Mouse (Mus musculus): ENCODE data around the gene Dnaja2.

The Dnaja2 gene

DNA sequence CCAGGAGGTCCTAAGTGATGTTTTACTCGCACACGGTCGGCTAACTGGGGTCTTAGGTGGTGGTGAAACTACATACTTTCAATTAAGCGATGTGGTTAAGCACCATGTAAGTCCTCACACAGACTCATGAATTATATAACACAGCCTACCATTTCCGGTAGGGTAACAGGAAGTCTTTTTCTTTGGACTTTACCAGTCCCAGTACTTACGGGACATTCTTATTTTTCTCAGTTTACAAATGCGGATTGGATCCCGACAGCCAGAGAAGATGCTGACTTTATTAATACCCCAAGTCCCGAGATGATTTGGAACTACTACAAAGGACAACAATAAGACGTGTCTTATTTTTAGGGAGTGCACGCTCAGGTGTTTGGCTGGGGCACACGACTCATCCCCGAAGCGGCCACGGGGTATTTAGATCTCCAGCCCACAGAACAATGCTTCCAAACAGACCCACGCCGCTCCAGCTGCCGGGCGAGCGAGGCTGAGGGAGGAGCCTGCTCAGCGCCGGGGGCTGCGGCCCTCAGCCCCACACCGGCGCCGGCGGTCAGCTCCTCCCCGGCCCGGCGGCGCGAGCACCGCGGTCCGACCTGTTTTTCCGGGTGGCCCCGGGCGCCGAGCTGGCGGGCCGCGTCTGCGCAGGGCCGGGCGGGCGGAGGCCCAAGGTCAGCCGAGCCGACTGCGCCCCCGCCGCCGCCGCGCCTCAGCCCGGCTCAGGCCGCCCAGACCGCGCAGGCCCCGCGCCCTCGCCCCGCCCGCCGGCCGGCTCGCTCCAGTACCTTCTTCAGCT, 558 bp downstream of the Dnaja2 start:
- DNase-seq, result peak; percentile 12 to 48

GRCm38 (mm10) chr8:85551934-85552333, 3.2 kb downstream of the Dnaja2 start:
- DNase-seq, result no peak

GRCm38 (mm10) chr8:85536332-85536731, 18.8 kb downstream of the Dnaja2 start:
- DNase-seq, result no peak

DNA sequence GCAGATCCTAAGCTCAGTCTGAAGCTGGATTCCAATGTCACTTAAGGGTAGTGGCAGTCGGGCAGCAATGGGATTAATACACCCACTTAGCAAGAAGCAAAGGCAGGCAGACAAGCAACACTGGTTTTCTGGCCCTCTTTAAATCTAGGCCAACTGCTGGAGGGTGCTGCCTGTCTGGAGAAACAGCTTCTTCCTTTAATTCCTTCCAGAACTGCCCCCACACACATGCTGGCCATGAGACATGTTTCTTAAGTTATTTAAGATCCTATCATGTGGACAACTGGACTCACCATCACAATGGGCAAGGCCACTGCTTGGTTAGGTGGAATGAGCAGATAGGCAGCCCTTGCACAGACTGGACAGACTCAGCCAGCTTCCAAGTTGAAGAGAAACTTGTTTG, 21.0 kb downstream of the Dnaja2 start:
- DNase-seq, result no peak

DNA sequence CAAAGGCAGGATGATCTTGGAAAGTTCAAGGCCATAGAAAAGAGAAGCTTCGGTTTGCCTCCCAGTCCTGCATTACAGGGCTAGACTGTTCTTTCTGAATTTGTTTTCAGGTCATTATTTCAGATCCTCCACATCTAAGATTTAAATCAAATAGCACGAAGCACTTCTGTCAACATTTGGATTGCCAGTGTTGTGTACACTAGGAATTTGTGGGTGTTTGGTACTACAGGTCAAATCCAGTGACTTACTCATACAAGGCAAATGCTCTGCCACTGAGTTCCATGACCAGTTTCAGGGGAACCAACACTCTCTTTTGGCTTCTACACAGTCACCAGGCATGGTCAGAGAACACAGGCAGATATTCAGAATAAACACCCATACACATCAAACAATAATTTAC, 21.7 kb downstream of the Dnaja2 start:
- DNase-seq, result no peak

DNA sequence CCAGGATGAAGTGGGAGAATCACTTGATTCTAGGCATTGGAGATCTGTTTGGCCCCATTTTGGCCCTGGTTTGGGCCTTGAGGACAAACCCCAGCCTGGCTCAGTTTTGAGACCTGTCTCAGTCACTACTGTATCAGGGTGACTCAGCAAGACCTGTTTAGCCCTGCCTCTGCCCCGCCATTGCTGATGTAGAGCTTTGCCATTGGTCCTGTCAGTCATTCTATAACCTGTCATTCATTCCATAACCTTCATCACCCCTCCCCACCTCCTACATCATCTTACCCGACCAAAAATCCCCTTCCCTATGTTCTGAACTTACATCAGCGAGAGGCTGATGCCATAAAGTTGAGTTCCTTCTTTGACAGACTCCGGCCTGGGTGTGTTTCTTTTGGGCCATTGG, 22.3 kb downstream of the Dnaja2 start:
- no peak for DNase-seq

- DNase-seq, result no peak
These were observed 23.7 kb downstream of the Dnaja2 start for GRCm38 (mm10) chr8:85531471-85531870.

DNA sequence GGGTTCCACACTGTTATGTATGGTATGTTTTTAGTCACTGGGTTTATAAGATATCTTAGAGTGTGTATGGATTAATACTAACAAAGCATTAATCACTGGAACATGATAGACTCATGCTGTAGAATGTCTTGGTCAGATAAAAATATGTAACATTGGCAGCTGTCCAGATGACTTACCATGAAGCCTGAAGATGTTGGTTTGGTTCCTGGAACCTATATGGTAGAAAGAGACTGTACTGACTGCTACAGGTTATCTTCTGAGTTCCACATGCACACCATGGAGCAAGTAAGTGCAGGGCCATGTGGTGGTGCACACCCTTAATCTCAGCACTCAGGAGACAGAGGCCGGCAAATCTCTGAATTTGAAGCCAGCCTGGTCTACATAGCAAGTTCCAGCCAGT, 24.4 kb downstream of the Dnaja2 start:
- no peak for DNase-seq

GRCm38 (mm10) chr8:85528959-85529358, 26.2 kb downstream of the Dnaja2 start:
- no peak for DNase-seq

DNA sequence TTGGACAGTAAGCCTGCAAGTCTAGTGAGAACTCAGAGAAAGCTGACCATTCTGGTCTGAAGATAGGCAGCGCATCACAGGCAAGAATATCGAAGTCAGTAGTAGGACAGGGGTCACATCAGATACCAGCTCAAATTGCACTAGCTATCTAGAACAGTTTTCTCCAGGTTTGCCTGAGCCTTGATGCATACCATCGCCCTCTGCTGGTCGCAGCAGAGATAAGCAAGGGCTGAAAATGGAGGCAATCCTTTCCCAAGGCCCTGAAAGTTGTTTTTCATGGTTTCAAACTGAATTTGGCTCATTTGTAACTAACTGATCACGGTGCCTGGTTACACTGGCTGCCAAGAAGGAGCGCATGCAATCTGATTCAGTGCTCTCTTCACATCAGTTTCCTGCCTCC, 29.0 kb downstream of the Dnaja2 start:
- DNase-seq, result peak; percentile 37 to 80

GRCm38 (mm10) chr8:85524086-85524485, 31.1 kb downstream of the Dnaja2 start:
- DNase-seq, result no peak

GRCm38 (mm10) chr8:85521332-85521731, 33.8 kb downstream of the Dnaja2 start:
- DNase-seq, result no peak

- DNase-seq, result no peak
These were observed 34.6 kb downstream of the Dnaja2 start for GRCm38 (mm10) chr8:85520586-85520985.

DNA sequence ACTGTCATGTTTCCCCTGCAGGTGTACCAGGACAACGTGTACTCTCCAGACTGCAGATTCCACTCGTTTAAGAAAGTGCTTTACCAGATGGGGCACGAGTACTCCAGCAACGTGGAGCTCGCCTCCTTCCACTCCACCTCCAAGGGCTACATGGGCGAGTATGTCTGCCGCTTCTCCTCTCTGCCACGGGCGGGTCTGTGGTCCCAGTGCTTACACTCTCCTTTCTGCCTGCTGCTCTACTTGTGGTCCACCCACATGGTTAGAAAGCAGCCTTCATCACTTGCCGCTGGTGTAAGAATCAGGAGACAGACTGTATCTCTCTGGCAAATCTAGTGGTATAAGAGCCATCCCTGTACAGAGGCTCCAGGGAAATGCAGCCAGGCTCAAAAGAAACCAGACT, 37.2 kb downstream of the Dnaja2 start:
- no peak for DNase-seq

GRCm38 (mm10) chr8:85517336-85517735, 37.8 kb downstream of the Dnaja2 start:
- no peak for DNase-seq

- no peak for DNase-seq
These were observed 39.8 kb downstream of the Dnaja2 start for GRCm38 (mm10) chr8:85515391-85515790.

DNA sequence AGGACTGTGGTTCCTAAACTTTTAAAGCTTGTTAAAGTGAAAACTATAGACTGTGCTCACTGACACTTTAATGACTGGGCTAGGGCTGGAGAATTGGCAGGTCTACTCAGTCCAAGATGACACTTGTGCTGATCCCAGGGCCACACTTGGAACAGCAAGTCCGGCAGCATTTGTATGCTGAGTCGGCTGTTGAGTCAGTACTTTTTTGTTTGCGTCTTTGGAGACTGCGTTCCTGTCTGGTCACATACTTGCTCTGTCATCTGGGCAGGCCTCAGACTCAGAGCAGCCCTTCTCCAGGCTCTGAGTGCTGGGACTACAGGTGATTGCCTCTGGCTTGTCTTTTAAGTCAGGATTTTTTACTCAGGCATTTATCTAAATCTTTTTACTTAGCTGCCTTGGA, 41.9 kb downstream of the Dnaja2 start:
- no peak for DNase-seq

DNA sequence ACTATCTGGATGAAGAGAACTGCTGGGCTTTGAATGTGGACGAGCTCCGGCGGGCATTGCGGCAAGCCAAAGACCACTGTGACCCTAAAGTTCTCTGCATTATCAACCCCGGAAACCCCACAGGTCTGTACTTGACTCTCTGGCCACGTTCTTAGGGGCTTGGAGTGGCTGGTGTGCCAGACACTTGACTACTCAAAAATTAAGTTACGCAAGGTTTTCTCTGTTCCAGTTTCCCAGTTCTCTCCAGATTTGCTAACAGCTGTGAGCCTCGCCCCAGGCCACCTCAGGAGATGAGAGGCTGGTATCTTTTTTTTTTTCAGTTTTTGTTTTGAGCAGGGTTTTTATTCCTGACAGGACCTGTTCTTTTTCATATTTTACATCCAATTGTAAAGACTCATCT, 42.9 kb downstream of the Dnaja2 start:
- DNase-seq, result no peak

DNA sequence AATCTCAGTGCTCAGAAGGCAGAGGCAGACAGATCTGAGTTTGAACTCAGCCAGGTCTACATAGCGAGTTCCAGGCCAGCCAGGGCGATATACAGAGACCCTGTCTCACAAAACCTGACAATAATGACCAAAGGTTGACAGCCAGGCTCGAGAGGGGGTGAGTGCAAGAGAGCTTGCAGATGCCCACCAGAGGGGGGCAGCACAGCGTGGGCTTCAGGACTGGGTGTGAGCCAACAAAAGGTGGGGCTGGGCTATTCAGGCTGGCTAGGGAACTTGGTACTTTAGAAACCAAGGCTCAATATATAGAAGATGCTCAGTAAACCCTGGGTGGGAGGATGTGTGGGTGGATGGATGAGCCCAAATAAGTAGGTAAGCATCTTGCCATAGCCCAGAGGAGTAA, 46.5 kb downstream of the Dnaja2 start:
- DNase-seq, result no peak

DNA sequence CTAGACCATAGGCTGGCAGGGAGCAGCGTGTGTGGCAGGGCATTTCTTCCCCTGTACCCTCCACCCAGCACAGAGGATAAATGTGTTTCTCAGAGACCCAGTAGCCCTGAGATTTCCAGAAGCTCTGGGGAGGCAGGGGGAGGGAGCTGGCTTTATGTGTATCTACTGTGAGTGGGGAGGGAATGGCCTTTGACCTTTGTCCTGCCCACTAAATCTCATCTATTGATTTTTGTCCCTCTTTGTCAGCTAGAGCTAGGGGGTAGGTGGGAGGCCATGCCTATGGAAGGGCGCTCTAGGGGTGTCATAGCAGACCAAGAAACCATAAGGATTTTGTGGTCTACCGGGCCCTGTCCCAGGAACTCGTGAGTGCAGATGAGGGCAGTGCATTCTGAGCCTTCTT, 48.5 kb downstream of the Dnaja2 start:
- no peak for DNase-seq

GRCm38 (mm10) chr8:85504704-85505103, 50.4 kb downstream of the Dnaja2 start:
- DNase-seq, result no peak

DNA sequence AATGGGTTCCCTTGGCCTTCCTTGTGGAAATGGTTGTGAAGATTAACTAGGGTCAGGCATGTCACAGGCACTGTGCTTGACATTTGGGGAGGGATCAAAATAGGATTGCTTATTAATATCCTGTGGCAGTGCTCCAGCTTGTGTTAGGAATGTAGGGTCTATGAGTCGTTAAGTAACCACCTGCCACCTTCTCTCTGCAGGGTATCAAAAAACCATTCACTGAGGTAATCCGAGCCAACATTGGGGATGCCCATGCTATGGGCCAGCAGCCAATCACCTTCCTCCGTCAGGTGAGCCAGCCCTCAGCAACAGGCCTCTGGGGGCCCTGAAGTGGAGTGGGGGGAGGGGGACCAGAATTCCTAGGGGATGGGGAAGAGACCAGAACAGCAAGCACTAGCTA, 52.1 kb downstream of the Dnaja2 start:
- DNase-seq, result no peak

- DNase-seq, result no peak
These were observed 52.8 kb downstream of the Dnaja2 start for GRCm38 (mm10) chr8:85502381-85502780.

- DNase-seq, result no peak
These were observed 54.0 kb downstream of the Dnaja2 start for GRCm38 (mm10) chr8:85500955-85501685.

Measured in kidney, postnatal 36 days (tissue).